Mouse (Mus musculus) mature B cell (primary cell): ENCODE results near the gene Nutf2.

Experiments
- in situ Hi-C: fragments of 300-500 bp; cut with MboI; formaldehyde crosslinking; loops from 2 replicates; pipeline ENCODE4 v1.14.3; 2019

Gene Nutf2

GRCm38 (mm10) chr8:105855248-105856167 is 4.9 kb upstream of the Nutf2 start:
- in situ Hi-C loops: no loop called here

- in situ Hi-C loops: no loop called here
Measured at GRCm38 (mm10) chr8:105856168-105856835, 4.1 kb upstream of the Nutf2 start.

GRCm38 (mm10) chr8:105858495-105858894 is 1.9 kb upstream of the Nutf2 start:
- in situ Hi-C loops: no loop called here

GRCm38 (mm10) chr8:105859314-105859713 is 1.1 kb upstream of the Nutf2 start:
- in situ Hi-C loops: no loop called here

- in situ Hi-C loops: no loop called here
Measured at GRCm38 (mm10) chr8:105861951-105862350, 1.6 kb downstream of the Nutf2 start.

- in situ Hi-C loops: no loop called here
Measured at GRCm38 (mm10) chr8:105866364-105867029, 6.1 kb downstream of the Nutf2 start.

GRCm38 (mm10) chr8:105874301-105874700 is 13.9 kb downstream of the Nutf2 start:
- in situ Hi-C loops: no loop called here

- in situ Hi-C loops: no loop called here
Measured at GRCm38 (mm10) chr8:105880754-105881520, 20.6 kb downstream of the Nutf2 start, which contains the start of gene Edc4. Edc4 (plus strand) TSS chr8:105880881.

GRCm38 (mm10) chr8:105889756-105890465 is 29.5 kb downstream of the Nutf2 start:
- in situ Hi-C loops: no loop called here

GRCm38 (mm10) chr8:105890870-105891269 is 30.5 kb downstream of the Nutf2 start:
- in situ Hi-C loops: no loop called here

- in situ Hi-C loops: no loop called here
Measured at GRCm38 (mm10) chr8:105892432-105892831, 32.1 kb downstream of the Nutf2 start.

GRCm38 (mm10) chr8:105893339-105893738 is 33.0 kb downstream of the Nutf2 start, which contains the start of gene Nrn1l:
Nrn1l (plus strand) TSS chr8:105893567.
- in situ Hi-C loops: no loop called here

GRCm38 (mm10) chr8:105897801-105898480 is 37.6 kb downstream of the Nutf2 start:
- in situ Hi-C loops: no loop called here

- in situ Hi-C loops: no loop called here
Measured at GRCm38 (mm10) chr8:105900180-105900940, 40.0 kb downstream of the Nutf2 start, which contains the start of gene Pskh1. Pskh1 (plus strand) TSS chr8:105900441.

- in situ Hi-C loops: no loop called here
Measured at GRCm38 (mm10) chr8:105900941-105901616, 40.7 kb downstream of the Nutf2 start.

GRCm38 (mm10) chr8:105919390-105919789 is 59.0 kb downstream of the Nutf2 start:
- in situ Hi-C loops: no loop called here

- in situ Hi-C loops: loop anchor here (25.0 kb wide), 1 partner anchor 213 kb away; the partner anchor contains the start of genes 4933405L10Rik, Acd, Enkd1 and Pard6a
Measured at GRCm38 (mm10) chr8:105925123-105925522, 64.7 kb downstream of the Nutf2 start.
